Mouse (Mus musculus) testis, adult 2 months (tissue): ENCODE measurements around the gene 2200002D01Rik. TPM values are rescaled to one million over a fixed set of nuclear protein-coding genes. Genes with fewer than 3 reads are reported as not detected.

Source experiments
- H3K27ac ChIP-seq: fragments of 200-500 bp; 2 replicates; pipeline ENCODE4 v1.5.1; 2012; ENCODE audit warnings: low read depth, low read length; ENCODE audit not compliant: control insufficient read depth, insufficient read depth
- H3K27me3 ChIP-seq: fragments of 200-500 bp; 2 replicates; pipeline ENCODE4 v1.6.1; 2012; ENCODE audit warnings: mild to moderate bottlenecking, low read length, moderate library complexity; ENCODE audit not compliant: control insufficient read depth, insufficient read depth
- H3K36me3 ChIP-seq: fragments of 200-500 bp; 2 replicates; pipeline ENCODE4 v1.6.1; 2012; ENCODE audit warnings: mild to moderate bottlenecking, low read length; ENCODE audit not compliant: control insufficient read depth, insufficient read depth
- H3K4me1 ChIP-seq: fragments of 200-500 bp; 2 replicates; pipeline ENCODE4 v1.6.1; 2012; ENCODE audit warnings: low read length; ENCODE audit not compliant: control insufficient read depth, insufficient read depth
- H3K4me3 ChIP-seq: fragments of 200-500 bp; 2 replicates; pipeline ENCODE4 v1.5.1; 2012; ENCODE audit warnings: low read depth, mild to moderate bottlenecking, low read length, moderate library complexity, mixed read lengths; ENCODE audit not compliant: control insufficient read depth
- CTCF ChIP-seq: fragments of 200-500 bp; IDR thresholded peaks from 2 replicates; pipeline ENCODE4 v1.5.1; 2012; ENCODE audit warnings: low read depth, mild to moderate bottlenecking, inconsistent platforms, low read length, moderate library complexity; ENCODE audit not compliant: control insufficient read depth, insufficient read depth, insufficient replicate concordance
- POLR2A ChIP-seq: fragments of 200-500 bp; IDR thresholded peaks from 2 replicates; pipeline ENCODE4 v1.6.1; 2012; ENCODE audit warnings: low read depth, mild to moderate bottlenecking, inconsistent platforms, low read length, moderate library complexity; ENCODE audit not compliant: control insufficient read depth
- polyA plus RNA-seq: library from polyadenylated mRNA; depleted of rRNA; stranded (reverse); fragments of >200 nt; gene quantifications from 2 replicates; pipeline ENCODE4 v1.2.3, GENCODE M21; 2012; rRNA removed

The 2200002D01Rik gene
- polyA plus RNA-seq, result 0.15 and 0.29 TPM in 2 replicates

DNA sequence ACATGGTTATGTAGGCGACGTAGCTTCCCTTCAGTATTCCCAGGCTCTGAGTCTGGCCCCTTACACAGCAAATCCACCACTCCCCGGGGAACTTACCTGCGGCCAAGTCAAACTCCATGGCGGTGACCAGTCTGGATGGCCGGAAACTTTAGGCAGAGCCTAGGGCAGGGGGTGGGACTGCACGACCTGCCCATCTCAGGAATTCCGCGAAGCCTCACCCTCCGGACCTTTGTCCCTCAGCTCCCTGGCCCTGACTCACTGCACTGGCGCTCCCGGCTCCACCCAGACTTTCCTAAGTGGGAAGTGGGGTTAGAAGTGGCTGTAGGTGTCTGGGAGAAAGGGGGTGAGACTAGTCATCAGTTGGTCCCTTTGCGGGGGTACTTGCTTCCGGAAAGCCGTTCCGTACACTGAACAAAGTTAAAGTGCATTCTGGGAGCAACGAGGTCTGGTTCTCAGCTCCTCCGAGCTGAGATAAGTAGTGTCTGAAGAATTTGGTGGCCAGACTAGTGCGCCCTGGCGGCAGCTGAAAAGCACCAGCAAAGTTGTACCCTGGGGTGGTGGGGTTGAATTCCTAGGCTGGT is at the start of gene 2200002D01Rik:
Gene 2200002D01Rik, minus strand, starts transcription at position 206 of the 581 bp plus-strand sequence.
- Histone ChIP-seq H3K36me3 (no peaks in the 10 kb centered on the region), H3K4me3 (peak within 1 kb of the TSS; percentile 69), H3K27ac (no peak within 1 kb of the TSS), H3K4me1 (peaks cover 16% of the 10 kb centered on the region), H3K27me3 (no peaks in the 10 kb centered on the region)
- TF ChIP-seq POLR2A, result 0 out of 2 replicates have a peak, but pooled peaks have one; percentile 9
- TF ChIP-seq CTCF, result no peak

DNA sequence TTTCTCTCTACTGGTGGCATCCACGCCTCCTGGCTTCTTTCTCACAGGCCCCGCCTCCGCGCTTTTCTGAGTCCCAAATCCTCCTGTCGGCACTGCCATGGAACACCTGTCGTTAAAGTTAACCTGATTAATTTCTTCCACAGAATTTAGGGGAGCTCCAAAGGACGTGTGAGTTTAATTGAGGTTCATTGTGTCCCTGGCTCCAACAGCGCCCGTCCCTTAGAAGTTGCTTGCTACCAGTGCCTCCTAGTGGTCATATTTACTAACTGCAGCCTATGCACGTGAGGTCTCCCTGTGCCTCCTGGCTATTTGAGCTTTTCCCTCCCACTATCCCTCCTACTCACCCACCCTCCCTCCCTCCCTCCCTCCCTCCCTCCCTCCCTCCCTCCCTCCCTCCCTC is 48.7 kb upstream of the 2200002D01Rik start:
- Histone ChIP-seq H3K4me3 (no peak overlapping the region), H3K27ac (no peak overlapping the region), H3K4me1 (peaks cover 11% of the 10 kb centered on the region), H3K27me3 (no peaks in the 10 kb centered on the region), H3K36me3 (no peaks in the 10 kb centered on the region)
- TF ChIP-seq POLR2A (no peak), CTCF (peak; percentile 93; the same call in 1 of the 2 replicates)

DNA sequence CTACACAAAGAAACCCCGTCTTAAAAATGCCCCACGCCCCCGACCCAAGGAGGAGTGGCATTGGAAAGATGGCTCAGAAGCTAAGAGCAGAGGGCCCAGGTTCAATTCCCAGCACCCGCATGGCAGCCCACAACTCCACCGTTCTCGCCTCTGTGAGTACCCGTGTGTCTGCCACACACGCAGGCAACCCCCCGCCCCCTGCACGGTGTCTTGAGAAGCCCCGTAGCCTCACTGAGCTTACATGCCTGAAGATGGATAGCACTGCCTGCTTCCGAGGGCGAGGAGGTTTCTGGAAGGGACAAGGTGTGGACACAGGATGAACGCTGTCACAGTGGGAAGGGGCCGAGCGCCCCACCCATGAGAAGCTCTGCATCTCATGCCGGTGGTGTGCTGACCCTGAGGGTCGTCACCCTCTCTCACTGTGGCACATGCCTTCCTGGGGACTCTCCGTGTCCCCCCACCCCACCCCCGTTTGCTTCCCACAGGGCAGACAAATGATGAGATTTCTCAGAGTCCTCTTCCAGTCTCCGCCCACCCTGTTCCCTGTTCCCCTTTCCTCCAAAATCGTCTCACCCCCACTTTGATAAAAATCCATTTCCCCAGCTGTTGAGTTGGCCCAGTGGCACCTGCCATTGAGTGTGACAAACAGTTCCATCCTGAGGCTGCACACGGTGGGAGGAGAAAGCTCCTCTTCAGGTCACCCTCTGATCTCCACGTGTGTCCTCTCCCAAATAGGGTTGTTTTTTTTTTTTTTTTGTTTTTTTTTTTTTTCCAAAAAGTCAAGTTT is 47.8 kb upstream of the 2200002D01Rik start:
- TF ChIP-seq POLR2A, result no peak
- TF ChIP-seq CTCF, result no peak
- peak overlapping the region; percentile 29 for H3K4me3 ChIP-seq
- H3K27me3 ChIP-seq, result no peaks in the 10 kb centered on the region
- no peaks in the 10 kb centered on the region for H3K36me3 ChIP-seq
- peaks cover 9% of the 10 kb centered on the region for H3K4me1 ChIP-seq
- H3K27ac ChIP-seq, result no peak overlapping the region

DNA sequence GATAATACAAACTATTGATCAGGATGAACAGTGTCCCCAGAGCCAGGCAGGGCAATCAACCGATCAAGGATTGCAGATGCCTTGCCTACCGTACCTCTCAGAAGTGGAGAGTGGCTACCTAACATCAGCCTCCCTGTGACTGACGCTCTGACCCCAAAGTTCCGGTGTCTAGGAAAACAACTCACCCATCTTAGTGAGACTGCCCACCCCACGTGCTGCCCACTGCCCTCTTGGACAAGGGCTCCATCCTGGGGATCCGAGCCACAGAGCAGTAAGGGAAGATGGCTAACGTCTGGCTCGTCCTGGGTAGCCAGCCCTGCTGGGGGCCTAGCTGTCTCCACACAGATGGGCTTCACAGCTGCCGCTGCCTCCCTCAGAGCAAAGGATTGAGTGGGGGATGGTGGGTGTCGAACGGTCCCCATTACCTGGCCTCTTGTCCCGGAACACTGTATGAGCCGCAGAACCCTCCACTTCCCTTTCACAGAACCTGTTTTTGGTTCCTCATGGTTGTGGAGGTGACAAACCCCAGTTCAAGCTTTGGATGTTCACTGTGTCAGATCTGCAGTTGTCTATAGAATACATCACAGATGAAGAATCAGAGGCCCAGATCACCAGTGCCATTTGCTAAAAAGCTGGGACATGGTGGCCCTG is 46.0 kb upstream of the 2200002D01Rik start:
- Histone ChIP-seq H3K4me1 (peaks cover 17% of the 10 kb centered on the region), H3K27ac (no peak overlapping the region), H3K36me3 (no peaks in the 10 kb centered on the region), H3K4me3 (no peak overlapping the region), H3K27me3 (no peaks in the 10 kb centered on the region)
- TF ChIP-seq CTCF, result no peak
- TF ChIP-seq POLR2A, result no peak

DNA sequence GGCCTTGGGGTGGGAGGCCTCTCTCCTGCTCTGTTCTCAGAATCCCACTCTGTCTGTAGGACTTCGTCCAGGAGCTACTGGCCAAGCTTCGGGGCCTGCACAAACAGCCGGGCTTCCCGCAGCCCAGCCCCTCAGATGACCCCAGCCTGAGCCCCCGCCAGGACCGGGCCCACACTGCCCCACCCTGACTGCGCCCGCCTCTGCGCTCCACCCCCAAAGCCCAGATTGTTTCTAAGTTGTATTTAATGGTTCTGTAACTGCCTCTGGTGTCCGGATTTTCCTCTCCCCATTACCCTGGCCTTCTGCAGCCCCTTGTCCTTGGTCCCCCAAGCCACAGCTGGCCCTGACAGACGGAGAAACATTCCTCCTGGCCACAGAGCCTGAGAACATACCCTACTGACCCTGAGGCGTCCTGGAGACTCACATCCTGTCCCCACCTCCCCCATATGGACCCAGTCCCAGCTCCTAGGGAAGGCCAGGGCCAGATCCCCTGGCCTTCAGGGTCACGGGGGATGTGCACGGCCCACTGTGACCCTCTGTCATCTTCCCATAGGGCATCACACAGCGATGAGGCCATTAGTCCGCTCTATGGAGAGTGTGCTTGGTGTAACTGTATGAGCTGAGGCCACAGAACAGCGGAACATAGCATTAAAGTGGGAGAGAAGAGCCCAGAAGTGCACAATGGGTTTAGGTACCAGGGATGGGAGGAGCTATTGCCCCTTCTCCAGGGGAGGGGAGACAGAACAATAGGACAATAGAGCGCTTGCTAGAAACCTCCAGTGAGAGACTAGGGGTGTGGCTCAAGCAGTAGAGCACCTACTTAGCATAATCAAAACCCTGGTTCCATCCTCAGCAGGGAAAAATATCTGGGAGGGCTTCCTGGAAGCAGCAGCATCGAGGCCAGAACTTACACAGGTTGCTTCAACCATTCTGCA is 45.1 kb upstream of the 2200002D01Rik start:
- no peaks in the 10 kb centered on the region for H3K36me3 ChIP-seq
- H3K27ac ChIP-seq, result peak overlapping the region; percentile 66
- H3K4me3 ChIP-seq, result no peak overlapping the region
- H3K4me1 ChIP-seq, result peaks cover 22% of the 10 kb centered on the region
- TF ChIP-seq POLR2A, result no peak
- TF ChIP-seq CTCF, result no peak
- no peaks in the 10 kb centered on the region for H3K27me3 ChIP-seq

DNA sequence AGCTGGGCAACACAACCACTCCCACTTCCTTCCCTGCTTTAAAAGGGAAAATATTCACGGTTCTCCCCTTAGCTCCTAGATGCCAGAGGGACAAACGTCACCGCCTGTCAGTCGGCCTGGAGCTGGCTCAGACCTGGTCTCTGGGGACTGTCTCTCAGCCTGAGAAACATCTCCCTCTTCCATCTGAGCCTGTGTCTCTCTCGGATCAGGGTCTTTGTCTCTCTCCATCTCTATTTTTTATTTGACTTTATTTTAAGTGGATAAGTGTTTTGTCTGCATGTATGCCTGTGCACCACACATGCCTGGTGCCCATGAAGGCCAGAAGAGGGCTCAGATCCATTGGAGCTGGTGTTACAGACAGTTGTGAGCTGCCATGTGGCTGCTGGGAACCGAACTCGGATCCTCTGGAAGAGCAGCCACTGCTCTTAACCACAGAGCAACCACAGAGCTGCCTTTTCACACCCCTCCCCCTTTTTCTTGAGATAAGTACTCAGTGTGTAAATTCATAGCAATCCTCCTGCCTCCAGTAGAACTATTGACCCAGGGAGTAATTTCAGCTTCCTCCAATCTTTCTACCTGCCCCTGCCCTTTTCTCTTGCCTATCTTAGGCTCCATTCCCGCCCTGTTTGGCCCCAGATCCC is 44.3 kb upstream of the 2200002D01Rik start:
- TF ChIP-seq CTCF (no peak), POLR2A (no peak)
- H3K4me1 ChIP-seq, result peaks cover 23% of the 10 kb centered on the region
- no peaks in the 10 kb centered on the region for H3K36me3 ChIP-seq
- H3K27me3 ChIP-seq, result no peaks in the 10 kb centered on the region
- peak overlapping the region; percentile 66 for H3K27ac ChIP-seq
- H3K4me3 ChIP-seq, result no peak overlapping the region
